Mouse (Mus musculus): Measurements from ENCODE around the gene Scoc.
"Not testable (repeated sequence)": the region's sequence is repeated elsewhere in the genome, so short reads cannot be mapped to it uniquely, and the experiment has no call there.

Scoc gene

GRCm38 (mm10) chr8:83458222-83458621 is at the start of gene Scoc:
Gene Scoc (minus strand): TSS chr8:83458391.
- no peak for DNase-seq

DNA sequence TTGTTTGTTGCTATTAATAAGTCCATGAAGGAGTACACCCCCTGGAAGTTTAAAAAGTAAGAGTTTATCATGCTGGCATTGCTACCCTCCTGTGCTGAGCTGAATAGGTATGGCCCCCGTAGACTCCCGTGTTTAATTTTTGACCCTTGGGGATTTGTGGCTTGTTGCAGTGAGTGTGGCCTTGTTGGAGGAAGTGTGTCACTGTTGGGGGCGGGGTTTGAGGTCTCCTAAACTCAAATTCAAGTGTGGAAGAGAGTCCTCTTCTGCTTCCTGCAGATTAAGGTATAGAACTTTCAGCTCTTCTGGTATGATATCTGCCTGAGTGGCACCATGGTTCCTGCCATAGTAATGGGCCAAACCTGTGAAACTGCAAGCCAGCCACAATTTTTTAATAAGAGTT is 1.4 kb upstream of the Scoc start:
- no peak for DNase-seq

DNA sequence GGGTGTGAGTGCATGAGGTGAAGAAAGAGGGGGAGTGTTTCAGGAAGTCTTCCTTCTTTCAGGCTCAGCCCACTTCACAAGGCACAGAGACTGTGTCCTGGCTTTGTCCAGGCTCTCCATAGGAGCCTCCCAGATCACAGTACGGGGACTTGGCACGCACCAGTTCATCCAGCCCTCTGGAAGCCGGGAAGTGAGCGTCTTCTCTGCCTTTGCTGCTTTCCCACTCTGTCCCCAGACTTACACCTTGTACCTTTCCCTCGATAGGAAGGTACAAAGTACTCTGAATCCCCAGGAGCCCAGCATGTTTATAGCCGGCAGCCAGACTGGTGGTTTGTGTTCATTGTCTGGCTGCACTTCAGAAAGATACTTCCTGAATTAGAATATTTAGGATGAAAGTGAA is 1.1 kb downstream of the Scoc start:
- DNase-seq = no peak

GRCm38 (mm10) chr8:83451056-83451455 is 7.1 kb downstream of the Scoc start:
- no peak for DNase-seq

DNA sequence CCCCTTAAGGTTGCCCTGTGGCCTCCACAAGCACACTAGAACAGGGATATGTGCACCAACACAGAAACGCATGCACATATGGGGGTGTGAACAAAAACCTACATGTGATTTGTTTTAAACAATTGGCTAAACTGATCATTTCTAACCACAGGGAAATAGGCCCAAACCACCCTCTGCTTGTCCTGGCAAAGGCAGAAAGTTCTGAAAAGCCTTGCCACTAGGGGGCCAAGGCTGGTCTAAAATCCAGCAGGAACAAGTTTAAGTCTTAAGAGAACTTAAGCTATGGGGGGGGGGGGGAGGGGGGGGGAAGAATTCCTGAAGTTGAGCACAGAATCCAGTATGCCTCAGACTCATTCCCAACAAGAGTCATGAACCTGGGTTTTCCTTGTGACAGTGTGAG is 8.2 kb downstream of the Scoc start:
- no peak for DNase-seq

GRCm38 (mm10) chr8:83443052-83443400 is 15.2 kb downstream of the Scoc start:
- no peak for DNase-seq

- DNase-seq = peak; percentile 97 to 99
Measured at GRCm38 (mm10) chr8:83442243-83443051, 15.7 kb downstream of the Scoc start.

DNA sequence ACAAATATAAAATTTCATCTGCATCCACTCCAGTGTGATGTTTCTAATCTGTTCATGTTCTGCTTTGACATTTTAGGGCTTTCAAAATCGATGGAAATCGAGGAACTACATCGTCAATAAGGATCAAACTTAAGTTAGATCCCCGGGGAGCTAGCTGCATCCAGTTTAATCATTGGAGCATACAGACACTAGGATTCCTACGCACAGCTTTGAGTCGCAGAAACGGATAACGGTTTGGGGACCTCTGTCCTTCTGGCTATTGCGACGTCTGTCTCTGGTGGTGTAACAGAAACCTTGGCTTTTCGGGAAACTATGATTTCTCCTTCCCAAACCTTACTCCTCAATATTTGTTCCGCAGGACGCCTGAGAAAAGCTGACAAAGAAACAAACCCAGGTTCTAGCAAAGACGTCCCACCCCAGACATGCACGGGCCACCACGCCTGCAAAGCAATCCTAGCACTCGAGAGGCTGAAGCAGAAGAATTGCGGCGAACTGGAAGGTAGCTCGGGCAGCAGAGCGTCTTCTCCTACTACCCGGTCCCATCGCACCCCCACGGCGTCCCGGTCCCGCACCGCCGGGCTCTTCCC is 16.4 kb downstream of the Scoc start:
- no peak for DNase-seq

DNA sequence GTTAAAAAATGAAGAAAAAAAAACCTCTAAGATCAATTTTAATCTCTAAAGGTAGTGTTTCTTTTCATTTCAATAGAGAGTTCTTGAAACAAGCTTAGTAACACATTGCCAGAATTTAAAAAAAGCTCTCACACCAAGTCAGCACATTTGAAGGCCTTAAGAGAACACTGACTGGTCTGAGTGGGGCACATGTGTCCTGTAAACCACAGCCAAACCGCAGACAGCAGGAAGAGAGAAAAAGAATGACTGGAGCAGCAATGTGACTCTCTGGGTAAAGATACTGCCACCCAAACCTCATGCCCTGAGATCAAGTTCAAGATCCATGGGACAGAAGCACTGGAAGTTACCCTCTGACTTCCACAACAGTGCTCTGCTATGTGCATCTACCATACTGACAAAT is 21.1 kb downstream of the Scoc start:
- no peak for DNase-seq

DNA sequence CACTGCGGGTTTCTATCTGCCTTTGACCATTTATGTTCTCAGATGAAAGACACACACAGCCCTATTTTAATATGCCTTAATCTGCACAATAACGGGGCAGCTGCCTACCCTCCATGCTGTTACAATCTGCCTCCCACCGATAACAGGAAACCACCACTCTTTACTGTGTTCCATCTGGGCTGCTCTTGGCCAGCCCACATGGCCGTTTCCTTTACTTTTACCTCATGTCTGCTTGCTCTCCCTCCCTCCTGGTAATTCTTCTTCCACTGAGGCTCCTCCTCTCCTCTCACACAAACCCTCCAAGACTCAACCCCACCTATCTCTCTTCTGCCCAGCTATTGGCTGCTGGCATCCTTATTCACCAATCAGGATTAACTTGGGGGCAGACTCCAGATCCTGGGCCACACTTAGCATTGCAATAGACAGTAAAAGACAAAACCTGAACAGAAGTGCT is 29.1 kb downstream of the Scoc start:
- DNase-seq = no peak

DNA sequence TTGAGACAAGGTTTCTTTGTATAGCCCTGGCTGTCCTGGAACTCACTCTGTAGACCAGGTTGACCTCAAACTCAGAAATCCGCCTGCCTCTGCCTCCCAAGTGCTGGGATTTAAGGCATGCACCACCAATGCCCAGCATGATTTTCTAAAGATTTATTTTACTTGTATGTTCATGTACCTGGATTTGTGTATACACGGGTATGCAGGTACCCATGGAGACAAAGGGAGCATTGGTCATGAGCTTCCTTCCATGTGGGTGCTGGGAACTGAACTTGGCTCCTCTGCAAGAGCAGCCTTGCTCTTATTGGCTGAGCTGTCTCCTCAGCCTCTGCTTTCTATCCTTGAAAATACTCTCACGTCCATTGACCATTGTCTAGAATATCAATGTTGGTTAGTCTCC is 29.6 kb downstream of the Scoc start:
- not testable (repeated sequence) for DNase-seq

DNA sequence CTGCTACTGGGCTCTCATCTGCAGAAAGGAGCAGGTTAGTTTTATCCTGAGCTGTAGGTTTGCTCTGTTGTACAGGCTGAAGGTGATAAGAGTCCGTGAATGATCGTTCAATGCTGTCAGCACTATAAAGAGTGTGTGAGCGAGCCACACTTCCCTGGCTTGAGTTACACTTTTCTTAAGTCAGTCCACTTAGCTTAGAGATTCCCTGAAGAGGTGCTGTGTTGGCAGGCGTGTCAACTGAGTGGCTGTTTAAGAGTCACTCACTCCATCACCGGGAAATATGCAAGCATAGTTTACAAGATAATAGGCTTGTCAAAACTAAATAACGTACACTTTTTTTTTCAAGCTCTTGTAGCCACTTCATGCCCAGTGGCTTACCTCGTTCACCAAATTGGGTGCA is 31.2 kb downstream of the Scoc start:
- DNase-seq = no peak

- no peak for DNase-seq
Measured at GRCm38 (mm10) chr8:83426104-83426759, 32.0 kb downstream of the Scoc start.

DNA sequence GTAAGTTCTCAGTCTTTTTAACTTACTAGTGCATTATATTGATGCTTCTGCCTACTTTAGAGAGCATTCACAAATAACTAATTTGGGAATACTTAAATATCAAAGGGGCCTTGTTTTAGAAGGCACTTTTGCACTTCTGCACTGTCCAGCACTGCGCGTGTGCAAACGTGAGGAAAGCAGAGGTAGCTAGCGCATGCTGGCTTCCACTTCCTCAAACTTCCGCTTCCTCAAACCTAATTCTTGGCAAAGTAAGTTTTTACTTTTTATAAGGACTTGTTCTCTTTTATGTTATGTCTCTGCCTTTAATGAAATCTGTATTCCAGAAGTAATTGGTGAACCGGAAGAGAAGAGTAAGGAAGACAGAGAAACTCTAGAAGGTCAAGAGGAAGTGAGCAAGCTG is 33.0 kb downstream of the Scoc start:
- DNase-seq = no peak

DNA sequence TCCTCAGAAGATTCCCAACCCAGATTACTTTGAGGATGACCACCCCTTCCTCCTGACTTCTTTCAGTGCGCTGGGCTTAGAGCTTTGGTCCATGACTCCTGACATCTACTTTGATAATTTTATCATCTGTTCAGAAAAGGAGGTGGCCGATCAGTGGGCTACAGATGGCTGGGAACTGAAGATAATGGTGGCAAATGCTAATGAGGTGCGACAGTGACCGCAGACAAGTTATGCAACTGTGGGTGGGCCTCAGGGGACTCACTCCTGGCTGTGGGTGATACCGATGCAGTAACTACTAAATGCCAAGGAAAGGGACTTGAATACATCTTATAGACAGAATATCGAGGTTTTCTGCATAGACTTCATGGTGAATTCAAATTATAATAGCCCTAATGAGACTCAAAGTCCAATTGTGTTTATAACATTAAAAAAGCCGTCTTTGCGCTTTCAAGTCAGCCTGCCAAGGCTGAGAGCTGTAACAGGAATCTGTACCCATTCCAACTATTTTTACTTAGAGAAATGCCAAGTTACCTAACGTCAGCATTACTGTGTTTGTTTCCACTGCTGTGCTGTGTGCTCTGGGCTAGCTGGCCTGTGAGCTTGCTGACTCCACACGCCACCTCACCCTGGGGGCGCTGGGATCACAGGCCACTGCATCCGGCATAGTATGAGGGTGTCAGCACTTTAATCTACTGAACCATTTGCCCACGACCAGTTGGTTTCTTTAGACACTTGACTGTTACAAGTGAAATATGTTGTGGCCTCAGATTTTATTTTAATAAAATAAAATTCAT is 35.0 kb downstream of the Scoc start:
- DNase-seq = no peak

DNA sequence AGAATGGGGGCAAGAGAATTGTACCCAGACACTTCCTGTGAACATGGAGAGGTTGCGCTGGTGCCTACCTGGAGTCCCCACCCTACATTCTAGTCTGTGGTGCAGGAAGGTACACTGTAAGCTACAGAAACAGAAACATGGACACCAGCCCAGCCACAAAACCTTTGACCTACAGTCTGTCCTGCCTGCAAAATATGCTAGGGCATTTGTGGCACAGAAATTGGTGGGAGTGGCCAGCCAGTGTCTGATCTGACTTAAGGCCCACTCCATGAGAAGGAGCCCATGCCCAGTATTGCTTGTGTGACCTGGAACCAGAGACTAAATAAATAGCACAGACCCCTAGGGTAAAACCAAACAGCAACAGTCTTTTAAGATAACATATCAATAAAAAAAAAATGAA is 36.8 kb downstream of the Scoc start:
- DNase-seq = no peak

DNA sequence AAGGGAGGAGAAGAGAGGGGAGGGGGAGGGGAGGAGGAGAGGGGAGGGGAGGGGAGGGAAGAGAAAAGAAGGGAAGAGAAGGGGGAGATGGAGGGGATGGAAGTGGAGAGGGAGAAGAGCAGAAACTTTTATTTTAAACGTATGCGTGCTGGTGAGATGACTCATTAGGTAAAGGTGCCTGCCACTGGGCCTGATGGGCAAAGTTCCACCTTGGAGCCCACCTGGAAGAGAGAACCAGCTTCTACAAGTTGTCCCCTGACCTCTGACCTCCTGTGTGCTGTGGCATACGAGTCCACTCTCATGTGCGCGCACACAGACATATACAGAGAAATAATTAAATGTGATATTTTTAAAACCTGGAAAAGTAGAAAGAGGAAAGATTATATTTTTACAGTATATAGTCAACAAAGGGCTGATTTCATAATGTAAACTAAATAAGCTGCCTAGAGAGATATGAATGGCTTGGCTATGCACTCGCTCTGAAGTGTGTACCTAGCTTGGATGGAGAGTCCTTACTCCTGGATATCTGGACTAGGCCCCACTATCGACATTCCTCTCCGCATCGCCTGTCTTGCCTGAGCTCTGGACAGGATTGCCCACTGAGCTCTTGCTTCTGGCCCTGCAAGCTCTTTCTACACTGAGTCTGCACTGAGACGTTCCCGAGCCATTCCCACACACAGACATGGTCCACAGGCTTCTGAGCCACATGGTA is 39.2 kb downstream of the Scoc start:
- DNase-seq = no peak

GRCm38 (mm10) chr8:83417970-83418369 is 40.2 kb downstream of the Scoc start:
- no peak for DNase-seq

DNA sequence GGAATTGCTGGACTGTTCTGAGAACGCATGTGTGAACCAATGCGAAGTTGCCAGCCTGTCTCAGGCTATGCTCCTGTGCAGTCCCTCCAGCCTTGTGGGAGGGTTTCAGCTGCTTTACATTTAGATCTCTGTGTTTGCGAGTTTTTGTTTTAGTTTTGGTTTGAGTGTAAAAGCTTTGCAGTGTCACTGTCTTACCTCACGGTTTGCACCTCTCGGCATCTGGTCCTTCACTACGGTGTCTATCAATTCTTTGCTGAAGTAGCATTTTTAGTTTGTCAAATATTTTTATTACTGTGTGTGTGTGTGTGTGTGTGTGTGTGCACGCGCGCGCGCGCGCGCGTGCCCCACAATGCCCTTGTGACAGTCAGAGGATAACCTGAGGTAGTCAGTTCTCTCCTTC is 41.3 kb downstream of the Scoc start:
- no peak for DNase-seq

DNA sequence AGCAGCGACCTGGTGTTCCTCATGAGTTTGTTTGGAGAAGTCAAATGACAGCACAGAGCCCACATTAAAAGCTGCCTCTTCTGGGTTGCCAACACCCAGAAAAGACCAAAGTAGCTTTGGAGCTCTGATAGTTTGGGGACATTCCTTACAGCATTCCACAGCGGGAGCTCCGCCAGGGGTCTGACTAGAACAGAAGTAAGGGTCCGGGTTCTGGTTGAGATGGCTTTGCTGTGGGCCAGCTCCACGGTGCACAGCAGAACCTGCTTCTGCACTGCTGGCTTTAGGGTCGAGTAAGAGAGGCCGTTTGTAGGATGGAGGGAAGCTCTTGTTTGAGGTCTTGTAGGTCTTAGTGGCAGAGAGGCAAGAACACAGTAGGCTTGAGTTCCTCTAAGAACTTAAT is 49.7 kb downstream of the Scoc start:
- DNase-seq = no peak

- DNase-seq = no peak
Measured at GRCm38 (mm10) chr8:83406836-83407235, 51.4 kb downstream of the Scoc start.

DNA sequence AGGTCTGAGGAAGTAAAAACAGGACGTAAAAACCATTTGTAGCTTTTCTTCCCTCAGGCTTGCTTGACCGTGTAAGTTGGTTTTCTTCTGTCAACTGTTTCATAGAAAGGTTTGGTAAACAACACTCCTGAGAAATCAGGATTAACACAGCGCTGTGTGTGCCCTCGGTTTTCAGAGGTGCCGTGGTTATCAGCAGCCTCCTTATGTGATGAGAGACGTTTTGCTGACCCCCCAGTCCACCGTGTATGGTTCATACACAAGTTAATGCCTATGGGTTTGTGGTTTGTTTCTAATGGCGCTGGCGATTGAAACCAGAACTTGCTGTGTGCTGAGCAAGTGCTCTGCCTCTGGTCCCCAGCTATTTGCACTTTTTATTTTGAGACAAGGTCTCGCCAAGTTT is 52.6 kb downstream of the Scoc start:
- no peak for DNase-seq

DNA sequence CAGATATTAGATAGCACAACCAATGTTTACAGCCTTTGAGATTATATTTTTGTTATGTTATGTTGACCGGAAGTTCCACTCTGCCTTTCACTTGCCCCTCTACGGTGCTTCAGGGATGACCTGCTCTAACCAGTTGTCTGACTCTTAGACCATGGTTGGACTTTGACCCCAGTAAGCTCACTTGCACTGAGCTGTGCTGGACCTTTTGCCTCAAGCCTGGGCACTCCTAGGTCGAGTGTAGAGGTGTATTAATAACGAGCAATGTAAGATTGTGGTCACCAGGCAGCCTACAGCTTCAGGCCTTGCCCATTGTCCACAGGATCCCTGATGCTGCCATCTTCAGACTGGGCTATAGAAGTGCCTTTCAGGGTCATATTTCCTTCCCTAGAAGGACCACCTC is 60.5 kb downstream of the Scoc start:
- no peak for DNase-seq
